Mouse (Mus musculus) stomach, postnatal 0 days (tissue): ENCODE data around the gene Zdhhc17. TPM values are rescaled to one million over a fixed set of nuclear protein-coding genes. Genes with fewer than 3 reads are reported as not detected.

Source experiments
- ATAC-seq: fragments of 200-750 bp; cut with Nextera tagmentation; 2 replicates; pipeline ENCODE4 v1.8.0; 2017; ENCODE audit not compliant: low FRiP score, low TSS enrichment
- DNase-seq: peaks from one replicate; pipeline ENCODE4 v3.0.0-alpha.2; 2016; ENCODE audit warnings: low spot score
- H3K27ac ChIP-seq: fragments of 300-500 bp; sonication (generic); replicated peaks from 2 replicates; pipeline ENCODE4 v1.5.1; 2014; ENCODE audit warnings: mild to moderate bottlenecking, control low read depth
- H3K27me3 ChIP-seq: fragments of 300-500 bp; sonication (generic); 2 replicates; pipeline ENCODE4 v1.6.1; 2014; ENCODE audit warnings: low read length; ENCODE audit not compliant: control insufficient read depth, insufficient read depth
- H3K36me3 ChIP-seq: fragments of 300-500 bp; sonication (generic); 2 replicates; pipeline ENCODE4 v1.6.1; 2014; ENCODE audit warnings: low read length, mixed read lengths; ENCODE audit not compliant: control insufficient read depth, insufficient read depth
- H3K4me1 ChIP-seq: fragments of 300-500 bp; sonication (generic); replicated peaks from 2 replicates; pipeline ENCODE4 v1.6.1; 2014; ENCODE audit warnings: antibody characterized with exemption; ENCODE audit not compliant: control insufficient read depth, insufficient read depth
- H3K4me2 ChIP-seq: fragments of 300-500 bp; sonication (generic); replicated peaks from 2 replicates; pipeline ENCODE4 v1.6.1; 2014; ENCODE audit warnings: low read depth, mild to moderate bottlenecking, control low read depth, moderate library complexity
- H3K4me3 ChIP-seq: fragments of 300-500 bp; sonication (generic); 2 replicates; pipeline ENCODE4 v1.5.1; 2014; ENCODE audit warnings: low read depth, low read length, control low read depth
- H3K9ac ChIP-seq: fragments of 300-500 bp; sonication (generic); 2 replicates; pipeline ENCODE4 v1.6.1; 2014; ENCODE audit warnings: mild to moderate bottlenecking, low read length, control low read depth, mixed read lengths
- H3K9me3 ChIP-seq: fragments of 300-500 bp; sonication (generic); 2 replicates; pipeline ENCODE4 v1.6.1; 2016; ENCODE audit warnings: low read length; ENCODE audit not compliant: control insufficient read depth
- CTCF ChIP-seq: IDR thresholded peaks from 2 replicates; pipeline ENCODE4 v1.5.1; 2016; ENCODE audit warnings: antibody characterized with exemption, low read depth, mild to moderate bottlenecking, moderate library complexity
- EP300 ChIP-seq: optimal IDR thresholded peaks from 2 replicates; pipeline ENCODE3; 2016; ENCODE audit warnings: antibody characterized with exemption
- WGBS: fragments of 180-500 bp; shearing (Covaris S2); extraction: QIAGEN DNeasy Blood & Tissue Kit; methylation state at CpG from one replicate; pipeline ENCODE4 v1.1.7; 2014; 5-methylcytosine and 5-hydroxymethylcytosine counted together
- polyA plus RNA-seq: library from polyadenylated mRNA; unstranded; fragments of >200 nt; fragmentation: Nextera tagmentation; extraction: Ambion mirVana; gene quantifications from 2 replicates; pipeline ENCODE4 v1.2.1, GENCODE M21; 2015

The Zdhhc17 gene
- polyA plus RNA-seq, 1 experiment from 2014 or later = 6.1 TPM

DNA sequence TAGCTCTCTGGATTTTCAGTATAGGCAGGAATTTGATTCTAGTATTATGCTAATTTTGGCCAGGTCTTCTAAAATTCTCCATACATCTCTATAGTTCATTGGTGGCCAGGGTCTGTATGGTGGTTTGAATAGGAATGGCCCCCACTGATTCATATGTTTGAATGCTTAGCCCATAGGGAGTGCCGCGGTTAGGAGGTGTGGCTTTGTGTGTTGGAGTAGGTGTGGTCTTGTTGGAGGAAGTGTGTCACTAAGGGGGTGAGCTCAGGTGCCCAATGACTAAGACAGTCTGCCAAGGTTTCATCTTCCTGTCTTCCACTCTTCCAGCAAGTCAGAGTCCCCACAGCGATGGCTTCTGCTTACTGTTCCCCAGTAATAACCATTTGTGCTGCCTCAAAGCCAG lies 106.1 kb downstream of the Zdhhc17 start:
- no peaks in the 10 kb centered on the region for H3K36me3 ChIP-seq
- H3K4me2 ChIP-seq = no peak overlapping the region
- H3K27ac ChIP-seq = no peak overlapping the region
- peaks cover 4% of the 10 kb centered on the region; the same call in 1 of the 2 replicates for H3K4me1 ChIP-seq
- TF ChIP-seq EP300 (no peak), CTCF (no peak)
- no peak overlapping the region for H3K9ac ChIP-seq
- H3K4me3 ChIP-seq = no peak overlapping the region
- DNase-seq = no peak
- no peak for ATAC-seq
- 88% methylated on average over 3 of the region's 3 CpGs for WGBS
- H3K27me3 ChIP-seq = no peaks in the 10 kb centered on the region
- H3K9me3 ChIP-seq = no peaks in the 10 kb centered on the region

- ATAC-seq (peak; percentile 73; the same call in 1 of the 2 replicates), DNase-seq (no peak)
- Histone ChIP-seq H3K27me3 (no peaks in the 10 kb centered on the region), H3K4me1 (peaks cover 4% of the 10 kb centered on the region; the same call in 1 of the 2 replicates), H3K4me2 (no peak overlapping the region), H3K36me3 (no peaks in the 10 kb centered on the region), H3K9ac (no peak overlapping the region), H3K4me3 (no peak overlapping the region), H3K27ac (peak overlapping the region; percentile 63), H3K9me3 (no peaks in the 10 kb centered on the region)
- TF ChIP-seq EP300 = no peak
- TF ChIP-seq CTCF = no peak
- WGBS = 26% methylated on average over 13 of the region's 13 CpGs
Observed at GRCm38 (mm10) chr10:110899744-110900501, 110.0 kb downstream of the Zdhhc17 start.

Other genes with a start within 250 kb of the Zdhhc17 start
- gene Csrp2, start 90.4 kb downstream of the Zdhhc17 start, polyA plus RNA-seq = 185 and 191 TPM in 2 replicates
- 4.5 and 5.1 TPM in 2 replicates for gene Osbpl8, start 154.6 kb upstream of the Zdhhc17 start, polyA plus RNA-seq